Mouse (Mus musculus) embryo, embryonic 9.5 days (tissue): ENCODE results near the gene Actl11.
A peak's percentile ranks its signal among the peaks of the same experiment; 100 is the strongest.

Experiments used
- DNase-seq: peaks from one replicate; pipeline ENCODE4 v3.0.0-alpha.2; 2017; ENCODE audit errors: extremely low spot score

The Actl11 gene

GRCm38 (mm10) chr9:107923021-107923420 is 5.2 kb upstream of the Actl11 start:
- no peak for DNase-seq

- DNase-seq: no peak
These were observed 4.3 kb upstream of the Actl11 start for GRCm38 (mm10) chr9:107923956-107924355.

GRCm38 (mm10) chr9:107925251-107925650 is 3.0 kb upstream of the Actl11 start:
- no peak for DNase-seq

GRCm38 (mm10) chr9:107926920-107927420 is 1.3 kb upstream of the Actl11 start:
- DNase-seq: no peak

GRCm38 (mm10) chr9:107927749-107928148 is 520 bp upstream of the Actl11 start:
- no peak for DNase-seq

GRCm38 (mm10) chr9:107932221-107932620 is 4.0 kb downstream of the Actl11 start:
- no peak for DNase-seq

GRCm38 (mm10) chr9:107934146-107934545 is 5.9 kb downstream of the Actl11 start:
- no peak for DNase-seq

GRCm38 (mm10) chr9:107935374-107935773 is 7.1 kb downstream of the Actl11 start, which contains the start of gene Camkv:
Gene Camkv, plus strand, starts transcription at chr9:107935674.
- no peak for DNase-seq

- DNase-seq: peak; percentile 67
These were observed 7.5 kb downstream of the Actl11 start for GRCm38 (mm10) chr9:107935790-107936214.

GRCm38 (mm10) chr9:107936215-107936822 is 8.1 kb downstream of the Actl11 start:
- peak; percentile 51 for DNase-seq

- no peak for DNase-seq
These were observed 8.6 kb downstream of the Actl11 start for GRCm38 (mm10) chr9:107936831-107937230.

- DNase-seq: no peak
These were observed 19.2 kb downstream of the Actl11 start for GRCm38 (mm10) chr9:107947241-107948194.

- DNase-seq: no peak
These were observed 21.1 kb downstream of the Actl11 start for GRCm38 (mm10) chr9:107949184-107949921.

GRCm38 (mm10) chr9:107949922-107950235 is 21.6 kb downstream of the Actl11 start, which contains the start of gene Traip:
Gene Traip, plus strand, starts transcription at chr9:107950136.
- DNase-seq: no peak

GRCm38 (mm10) chr9:107950460-107951355 is 22.4 kb downstream of the Actl11 start:
- peak; percentile 87 for DNase-seq

GRCm38 (mm10) chr9:107955613-107956289 is 27.5 kb downstream of the Actl11 start:
- DNase-seq: no peak

GRCm38 (mm10) chr9:107957141-107957540 is 28.9 kb downstream of the Actl11 start:
- DNase-seq: no peak

- DNase-seq: no peak
These were observed 31.6 kb downstream of the Actl11 start for GRCm38 (mm10) chr9:107959896-107960295.

GRCm38 (mm10) chr9:107960928-107961327 is 32.7 kb downstream of the Actl11 start:
- no peak for DNase-seq

GRCm38 (mm10) chr9:107961351-107961762 is 33.1 kb downstream of the Actl11 start:
- no peak for DNase-seq
